Mouse (Mus musculus): Measurements from ENCODE around the gene Nhej1.

DNA sequence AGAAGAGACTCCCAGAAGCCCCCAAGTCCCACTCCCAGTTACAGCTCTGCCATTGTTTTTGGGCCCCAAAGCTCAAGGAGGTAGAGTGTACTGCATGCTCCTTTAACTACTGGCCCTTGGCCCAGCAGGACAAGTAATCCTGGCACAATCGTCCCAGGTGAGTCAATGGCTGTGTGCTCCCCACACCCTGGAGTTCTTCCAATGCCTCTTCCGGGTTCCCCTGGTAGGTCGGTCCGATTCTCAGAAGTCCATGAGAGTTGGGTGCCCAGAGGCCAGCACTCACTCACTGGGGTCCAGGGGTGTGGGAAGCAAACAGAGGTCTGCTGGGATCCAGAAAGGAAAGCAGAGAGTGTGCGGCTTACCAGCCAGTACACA, 162.2 kb downstream of the Nhej1 start:
- TF ChIP-seq CTCF (IDR thresholded peaks at IDR 0.05; ENCODE audit: extremely low read depth, insufficient read depth, insufficient read length, insufficient replicate concordance) (no peak), POLR2A (IDR thresholded peaks at IDR 0.05; ENCODE audit: low read depth, low read length) (no peak)

Measured in spleen, adult 2 months (tissue).